Mouse (Mus musculus): ENCODE measurements around the gene Gm12248.
A peak's percentile ranks its signal among the peaks of the same experiment; 100 is the strongest.
"Not testable (repeated sequence)": the region's sequence is repeated elsewhere in the genome, so short reads cannot be mapped to it uniquely, and the experiment has no call there.

Gene Gm12248

DNA sequence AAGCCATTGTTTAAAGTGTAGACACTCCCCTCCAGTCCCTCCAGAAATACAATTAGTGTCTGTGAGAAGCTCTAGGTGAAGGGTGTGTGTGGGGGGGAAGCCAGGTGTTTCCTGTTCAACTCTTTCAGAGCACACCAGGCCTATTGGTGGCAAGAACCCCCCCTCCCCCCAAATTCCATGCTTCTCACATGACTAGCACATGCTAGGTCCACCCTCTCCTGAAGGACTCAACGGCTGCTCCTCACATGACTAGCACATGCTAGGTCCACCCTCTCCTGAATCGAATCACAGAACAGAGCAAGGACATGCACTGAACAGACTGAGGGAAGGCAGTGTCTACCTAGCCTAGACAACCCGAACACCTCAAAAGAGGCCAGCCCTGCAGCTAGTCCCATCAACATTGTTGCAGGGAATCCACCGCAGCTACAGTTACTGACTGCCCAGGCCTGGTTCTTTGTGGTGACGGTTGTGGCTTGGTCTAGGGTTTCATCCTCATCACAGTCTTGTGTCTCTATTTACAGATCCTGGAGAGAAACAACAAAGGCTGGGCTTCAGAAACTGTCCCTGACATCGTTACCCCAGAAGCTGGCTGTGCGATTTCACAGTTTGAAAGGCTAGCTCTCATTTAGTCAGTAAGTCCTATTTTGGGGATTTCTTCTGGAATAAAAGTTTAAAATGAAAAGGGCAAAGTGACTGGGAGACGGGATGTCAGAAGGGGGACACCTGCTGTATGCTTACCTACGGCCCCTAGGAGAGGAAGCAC, 9.8 kb upstream of the Gm12248 start:
- DNase-seq (ENCODE audit: low read depth, low spot score) = peak; percentile 77

DNA sequence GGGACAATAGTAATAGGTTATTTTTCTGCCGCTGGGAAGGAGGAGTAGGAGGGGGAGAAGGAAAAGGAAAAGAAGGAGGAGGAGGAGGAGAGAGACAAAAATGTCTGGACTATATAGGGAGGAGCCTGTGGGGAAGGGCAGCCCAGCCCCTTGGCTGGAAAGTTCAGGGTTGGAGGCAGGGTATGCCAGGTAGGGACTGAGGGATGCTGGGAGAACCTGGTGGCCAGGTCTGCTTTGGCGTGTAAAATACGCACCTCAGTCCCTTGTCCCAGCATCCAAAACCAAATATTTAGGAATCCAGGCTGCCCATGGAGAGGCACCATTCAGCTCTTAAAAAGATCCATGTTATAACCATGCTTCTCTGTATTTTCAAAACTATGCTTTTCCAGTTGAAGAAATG, 9.2 kb upstream of the Gm12248 start:
- DNase-seq (ENCODE audit: low read depth, low spot score) = no peak

DNA sequence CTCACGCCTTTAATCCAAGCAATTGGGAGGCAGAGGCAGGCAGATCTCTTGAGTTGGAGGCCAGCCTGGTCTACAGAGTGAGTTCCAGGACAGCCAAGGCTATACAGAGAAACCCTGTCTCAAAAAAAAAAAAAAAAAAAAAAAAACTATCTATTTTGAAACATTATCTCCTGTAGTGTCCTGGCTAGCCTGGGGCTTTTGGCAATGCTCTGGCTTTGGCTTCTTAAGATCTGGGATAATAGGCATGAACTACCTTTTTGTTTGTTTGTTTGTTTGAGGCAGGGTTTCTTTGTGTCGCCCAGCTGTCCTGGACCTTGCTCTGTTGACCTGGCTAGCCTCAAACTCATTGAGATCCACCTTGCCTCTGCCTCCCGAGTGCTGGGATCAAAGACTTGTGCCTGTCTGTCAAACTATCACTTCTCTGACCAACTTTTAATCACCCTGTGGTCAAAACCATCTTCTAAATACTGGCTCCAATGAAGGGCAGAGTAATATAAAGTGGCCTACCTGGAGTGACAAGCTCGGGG, 8.3 kb upstream of the Gm12248 start:
- no peak for DNase-seq (ENCODE audit: low read depth, low spot score)

DNA sequence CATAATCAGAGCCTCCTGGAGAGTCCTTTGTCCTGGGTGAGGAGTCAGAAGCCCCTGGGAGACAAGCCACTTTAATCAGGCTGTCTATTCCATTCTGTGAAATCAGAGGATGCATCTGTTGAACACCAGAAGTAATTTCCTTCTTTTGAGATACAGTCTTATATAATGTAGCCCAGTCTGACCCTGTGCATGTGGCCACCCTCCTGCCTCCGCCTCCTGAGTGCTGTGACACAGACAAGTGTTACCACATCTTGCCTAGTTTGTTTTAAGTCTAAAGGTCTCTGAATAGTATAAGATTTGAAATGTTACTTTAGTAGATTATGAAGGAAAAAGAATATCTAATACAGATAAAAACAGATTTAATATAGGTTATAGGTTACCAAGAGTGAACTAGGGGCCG, 7.1 kb upstream of the Gm12248 start:
- no peak for DNase-seq (ENCODE audit: low read depth, low spot score)

DNA sequence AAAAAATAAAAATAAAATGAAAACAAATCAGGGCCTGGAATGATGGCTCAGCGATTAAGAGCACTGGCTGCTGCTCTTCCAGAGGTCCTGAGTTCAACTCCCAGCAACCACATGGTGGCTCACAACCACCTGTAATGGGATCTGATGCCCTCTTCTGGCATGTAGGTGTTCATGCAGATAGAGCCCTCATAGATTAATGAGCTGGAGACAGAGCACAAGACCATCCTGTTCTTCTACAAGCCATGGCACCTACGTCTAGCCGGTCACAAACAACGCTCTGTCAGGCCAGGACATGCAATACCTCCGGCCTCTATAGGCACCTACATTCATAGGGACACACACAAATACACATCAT, 5.4 kb upstream of the Gm12248 start:
- DNase-seq (ENCODE audit: low read depth, low spot score) = peak; percentile 68

DNA sequence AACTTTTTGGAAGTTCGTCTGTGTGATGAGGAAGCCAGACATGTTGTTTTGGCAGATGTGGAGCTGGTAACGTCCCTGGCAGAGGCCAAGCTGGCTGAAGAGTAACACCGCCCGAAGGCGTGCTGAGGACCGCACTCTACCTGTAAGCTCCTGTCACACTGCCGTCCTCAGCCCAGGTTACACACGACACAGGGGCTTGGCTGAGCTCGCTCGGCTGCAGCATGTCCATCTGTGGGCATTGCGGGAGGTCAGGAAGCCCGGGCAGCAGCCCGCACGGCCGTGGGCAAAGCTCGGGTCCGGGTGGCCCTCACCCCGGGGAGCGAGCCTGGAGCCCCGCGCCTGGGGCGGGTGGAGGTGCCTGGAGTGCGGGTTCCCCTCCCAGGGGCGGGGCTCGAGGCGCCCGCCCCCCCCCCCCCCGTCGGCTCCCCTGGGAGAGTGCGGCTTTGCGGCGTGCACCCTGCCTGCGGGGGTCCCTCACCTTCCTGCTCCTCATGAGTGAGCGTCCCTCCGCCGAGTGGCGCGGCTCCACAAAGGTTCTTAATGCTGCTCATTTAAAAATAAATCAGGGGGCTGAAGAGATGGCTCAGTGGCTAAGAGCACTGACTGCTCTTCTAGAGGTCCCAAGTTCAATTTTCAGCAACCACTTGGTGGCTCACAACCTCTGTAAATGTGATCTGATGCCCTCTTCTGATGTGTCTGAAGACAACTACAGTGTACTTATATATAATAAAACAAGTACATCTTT, 4.9 kb upstream of the Gm12248 start:
- DNase-seq (ENCODE audit: low read depth, low spot score) = peak; percentile 45

DNA sequence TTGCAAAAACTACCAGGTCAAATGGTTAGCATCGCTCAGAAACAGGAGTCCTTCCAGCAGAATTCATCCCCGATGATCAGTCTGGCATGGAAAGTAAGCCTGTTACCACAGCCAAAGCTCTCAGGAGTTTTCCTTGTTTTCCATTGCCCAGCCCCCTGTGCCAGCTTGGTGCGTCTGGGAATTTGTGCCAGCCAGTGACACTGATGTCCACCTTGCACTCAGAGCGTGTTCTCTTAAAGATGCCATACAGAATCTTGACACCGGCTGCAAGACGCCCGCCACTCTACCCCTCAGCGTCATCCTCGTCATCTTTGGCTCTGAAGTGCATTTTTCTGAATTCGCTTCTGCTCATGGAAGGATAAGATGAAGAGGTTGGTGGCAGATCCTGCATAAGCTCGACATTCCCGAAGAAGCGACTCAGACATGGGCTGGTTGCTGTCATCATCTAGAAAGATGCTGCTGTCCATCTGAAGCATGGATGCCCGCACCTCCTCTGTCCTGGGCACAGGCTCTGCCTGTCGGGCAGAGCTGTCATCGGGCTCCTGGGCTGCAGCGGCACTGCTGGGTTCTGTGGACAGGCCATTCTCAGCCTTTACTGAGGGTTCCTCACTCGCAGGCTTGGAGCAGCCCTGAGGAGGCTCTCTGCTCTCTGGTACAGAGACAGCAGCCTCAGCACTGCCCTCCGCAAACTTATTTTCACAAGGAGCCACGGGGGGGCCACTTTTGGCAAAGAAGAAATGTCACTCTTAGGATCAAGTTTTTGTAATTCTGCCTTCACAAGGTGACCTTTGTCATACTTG, 4.1 kb upstream of the Gm12248 start:
- no peak for DNase-seq (ENCODE audit: low read depth, low spot score)

DNA sequence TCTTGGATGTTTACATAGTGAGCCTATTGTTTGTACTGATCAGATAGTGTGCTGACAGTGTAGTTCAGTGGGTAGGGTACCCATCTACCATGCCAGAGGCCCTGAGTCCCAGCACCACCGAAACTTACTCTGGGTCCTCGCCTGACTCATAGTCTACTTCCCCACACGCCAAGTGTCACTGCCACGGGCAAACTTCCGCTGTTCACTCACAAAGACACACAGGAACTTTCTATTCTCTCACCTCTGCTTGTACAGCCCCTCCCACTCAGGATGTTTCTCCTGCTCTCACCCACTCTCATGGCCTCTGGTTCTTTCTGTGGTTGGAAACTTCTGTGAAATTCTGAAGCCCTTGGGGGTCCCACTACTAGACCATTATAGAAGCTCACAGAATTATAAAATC, 3.2 kb upstream of the Gm12248 start:
- no peak for DNase-seq (ENCODE audit: low read depth, low spot score)

DNA sequence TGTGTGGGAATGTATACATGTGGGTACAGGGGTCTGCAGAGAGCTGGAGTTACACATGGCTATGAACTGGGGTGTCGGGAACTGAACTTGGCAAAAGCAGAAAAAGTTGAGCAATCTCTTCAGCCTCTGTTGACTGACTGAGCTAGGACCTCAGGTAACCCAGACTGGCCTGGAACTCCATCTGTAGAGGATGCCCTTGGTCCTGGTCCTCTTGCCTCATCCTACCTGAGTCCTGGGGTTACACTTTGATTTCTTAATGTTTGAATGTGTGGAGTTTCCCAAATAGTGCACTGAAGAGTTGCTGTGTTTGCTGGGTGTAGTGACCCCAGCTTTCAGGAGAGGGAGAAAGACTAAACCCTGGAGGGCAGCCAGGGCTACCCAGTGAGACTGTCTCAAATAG, 2.6 kb upstream of the Gm12248 start:
- no peak for DNase-seq (ENCODE audit: low read depth, low spot score)

DNA sequence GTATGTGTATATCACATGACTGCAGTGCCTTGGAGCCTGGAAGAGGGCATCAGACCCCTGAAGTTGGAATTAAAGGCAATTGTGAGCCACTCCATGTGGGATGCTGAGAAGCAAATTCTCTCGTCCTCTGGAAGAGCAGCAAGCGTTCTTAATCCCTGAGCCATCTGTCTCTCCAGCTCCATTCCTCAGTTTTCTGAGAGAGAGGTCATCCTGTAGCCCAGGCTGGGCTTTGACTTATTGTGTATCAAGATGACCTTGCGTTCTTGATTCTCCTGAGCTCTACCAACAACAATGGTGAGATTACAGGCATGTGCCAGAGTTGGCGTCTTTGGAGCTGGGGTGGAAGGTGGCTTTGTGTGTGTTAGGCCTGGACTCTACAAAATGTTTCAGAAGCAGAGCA, 1.8 kb upstream of the Gm12248 start:
- DNase-seq (ENCODE audit: low read depth, low spot score) = no peak

DNA sequence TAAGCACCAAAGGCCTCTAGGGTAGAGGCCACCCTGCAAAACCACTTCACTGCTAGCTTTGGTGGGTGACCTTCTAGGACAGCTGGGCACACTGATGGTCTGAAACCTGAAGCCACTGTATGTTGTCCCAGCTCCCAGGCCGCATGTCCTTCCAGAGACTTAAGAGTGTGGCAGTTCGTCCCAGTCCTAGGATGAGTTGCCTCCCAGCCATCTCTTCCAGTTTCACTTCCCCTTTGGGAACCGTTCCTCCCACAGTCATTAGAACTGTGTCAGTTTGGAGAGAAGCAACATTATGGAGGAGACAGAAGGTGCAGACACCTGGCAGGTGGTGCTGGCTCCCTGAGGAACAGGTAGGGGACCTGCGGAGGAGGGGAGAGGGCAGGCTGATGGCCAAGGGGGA, 393 bp downstream of the Gm12248 start:
- no peak for DNase-seq (ENCODE audit: low read depth, low spot score)

DNA sequence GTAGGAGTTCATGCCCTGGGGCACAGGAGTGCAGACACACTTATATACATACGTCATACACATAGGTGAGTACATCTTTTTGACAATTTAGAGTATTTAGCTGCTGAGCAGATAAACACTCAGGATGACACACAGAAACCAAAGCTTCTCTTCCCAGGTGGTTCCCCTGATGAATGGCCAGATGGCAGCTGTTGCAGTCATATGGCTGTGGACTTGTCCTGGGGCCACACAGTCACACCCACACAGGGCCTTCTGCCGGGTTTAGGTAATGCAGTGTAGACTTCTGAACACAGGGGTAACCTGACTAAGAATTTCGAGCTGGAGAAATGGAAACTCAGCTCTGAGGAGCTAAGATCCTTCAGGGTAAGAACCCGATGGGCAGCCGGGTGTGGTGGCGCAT, 11.2 kb downstream of the Gm12248 start:
- no peak for DNase-seq (ENCODE audit: low read depth, low spot score)

DNA sequence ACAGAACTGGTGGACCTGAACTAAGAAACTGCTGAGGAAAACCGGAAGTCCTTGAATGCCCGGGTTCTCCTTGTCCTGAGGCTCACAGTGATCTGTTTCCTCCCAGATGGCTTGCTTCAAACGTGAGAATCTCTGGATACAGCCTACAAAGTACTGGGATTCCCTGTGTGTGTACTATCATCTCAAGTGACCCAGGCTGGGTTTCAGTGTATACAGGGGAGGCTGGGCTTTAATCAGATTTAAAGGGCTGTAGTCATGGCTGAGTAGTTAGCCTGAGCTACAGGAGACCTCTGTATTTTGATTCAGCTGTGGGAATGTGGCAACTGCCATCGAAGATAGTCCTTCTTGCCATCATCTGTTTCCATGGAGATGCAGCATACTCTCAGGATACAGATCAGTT, 15.7 kb downstream of the Gm12248 start:
- no peak for DNase-seq (ENCODE audit: low read depth, low spot score)

DNA sequence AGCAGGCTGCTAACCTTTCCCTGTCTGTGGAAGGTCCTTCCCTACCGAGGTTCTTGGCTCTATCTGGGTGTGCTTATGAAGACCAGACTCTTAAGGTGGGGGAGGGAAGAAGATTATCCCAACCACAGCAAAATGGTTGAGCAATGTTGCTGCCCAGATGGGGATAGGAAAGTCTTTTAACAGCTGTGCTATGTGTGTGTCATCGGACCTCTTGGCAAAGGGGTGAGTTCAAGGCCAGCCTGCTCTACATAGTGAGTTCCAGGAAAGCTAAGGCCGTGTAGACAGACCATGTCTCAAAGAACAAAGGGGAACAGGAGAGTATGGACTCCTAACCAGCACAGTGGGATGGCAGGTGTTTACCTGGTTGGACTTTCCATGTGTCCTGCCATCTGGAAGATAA, 20.0 kb downstream of the Gm12248 start:
- DNase-seq (ENCODE audit: low read depth, low spot score) = no peak

DNA sequence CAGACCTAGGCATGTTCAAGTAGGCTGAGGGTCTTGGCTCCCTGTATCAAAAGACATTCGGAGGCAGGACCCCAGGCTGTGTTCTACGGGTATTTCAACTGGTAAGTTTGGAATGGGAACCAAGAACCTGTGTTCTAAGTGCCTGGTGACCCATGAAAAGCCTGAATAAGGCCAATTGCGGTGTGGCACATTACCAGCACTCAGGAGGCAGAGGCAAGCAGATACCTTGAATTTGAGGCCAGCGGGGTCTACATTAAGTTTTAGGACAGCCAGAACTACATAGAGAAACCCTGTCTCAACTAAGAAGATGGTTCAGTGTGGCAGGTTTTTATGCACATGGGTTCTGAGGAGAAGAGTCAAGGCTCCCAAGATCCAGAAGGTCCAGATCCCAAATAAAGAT, 27.9 kb downstream of the Gm12248 start:
- no peak for DNase-seq (ENCODE audit: low read depth, low spot score)

DNA sequence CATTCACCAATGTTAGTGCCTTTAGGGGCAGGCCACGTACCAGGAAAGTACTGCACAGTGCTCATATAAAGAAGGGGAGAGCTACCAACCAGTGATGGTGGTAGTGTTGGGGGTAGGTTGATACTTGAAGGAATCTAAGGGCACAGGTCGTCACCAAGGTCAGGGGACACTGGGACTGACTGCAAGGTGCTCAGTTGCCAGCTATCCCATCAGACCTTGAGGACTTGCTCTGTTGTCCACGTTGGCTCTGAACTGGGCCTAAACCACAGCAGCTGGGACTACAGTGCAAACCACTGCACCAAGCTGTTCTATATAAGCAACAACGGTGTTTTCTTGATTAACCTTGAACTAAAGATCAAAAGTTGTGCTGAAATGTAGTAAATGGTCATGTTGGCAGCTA, 30.3 kb downstream of the Gm12248 start:
- DNase-seq (ENCODE audit: low read depth, low spot score) = no peak

DNA sequence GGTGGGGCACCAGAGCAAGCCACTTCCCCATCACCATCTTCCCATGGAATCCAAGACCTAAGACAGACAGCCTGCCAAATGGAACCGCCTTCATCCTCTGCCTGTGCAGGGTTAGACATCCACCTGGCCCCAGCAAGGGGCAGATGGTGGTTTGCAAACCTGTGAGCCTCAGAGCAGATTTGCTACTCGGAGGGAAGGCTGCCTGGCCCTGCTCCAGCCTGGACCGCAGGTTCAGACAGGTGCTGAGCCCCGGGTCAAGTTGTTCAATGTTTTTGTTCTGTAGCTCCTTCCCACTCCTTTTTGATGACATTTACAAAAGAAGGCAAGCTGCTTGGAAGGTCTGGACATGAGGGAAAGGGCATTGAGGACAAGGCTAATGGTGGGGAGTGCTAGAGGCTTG, 31.7 kb downstream of the Gm12248 start:
- DNase-seq (ENCODE audit: low read depth, low spot score) = not testable (repeated sequence)

DNA sequence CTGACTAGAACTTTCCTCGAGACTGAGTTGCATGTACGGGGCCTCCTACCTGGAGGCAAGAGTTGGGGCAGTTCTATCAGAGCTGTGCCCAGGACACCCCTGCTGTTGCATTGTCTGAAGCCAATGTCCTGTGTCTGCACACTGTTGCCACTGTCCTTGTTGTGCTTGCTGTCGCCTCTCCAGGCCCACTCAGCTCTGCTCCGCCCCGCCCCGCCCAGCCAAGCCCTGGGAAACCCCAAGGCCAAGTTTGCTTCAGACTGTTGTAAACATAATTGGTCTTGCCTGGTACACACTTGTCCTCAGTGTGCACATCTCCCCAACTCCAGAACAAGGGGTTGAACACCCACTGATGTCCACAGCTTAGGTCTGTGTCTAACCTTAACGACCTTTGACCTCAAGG, 33.2 kb downstream of the Gm12248 start:
- DNase-seq (ENCODE audit: low read depth, low spot score) = not testable (repeated sequence)

DNA sequence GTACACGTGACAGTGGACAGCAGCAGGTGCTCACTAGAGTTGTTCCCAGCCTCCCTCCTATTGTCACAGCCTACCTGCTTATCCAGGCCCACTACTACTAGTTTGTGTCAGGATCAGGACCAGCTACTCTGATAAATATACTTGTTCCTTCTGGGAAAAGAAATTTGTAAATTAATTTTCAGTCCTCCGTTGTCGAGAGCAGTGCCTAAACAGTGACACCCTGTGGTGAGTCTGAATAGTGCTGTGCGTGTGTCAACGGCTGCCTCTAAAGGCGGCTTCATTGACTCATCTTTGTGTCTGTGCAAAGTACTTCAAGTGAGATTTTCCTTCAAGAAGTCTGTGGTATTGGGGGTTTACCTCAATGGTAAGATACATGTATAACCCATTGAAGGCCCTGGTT, 35.5 kb downstream of the Gm12248 start:
- DNase-seq (ENCODE audit: low read depth, low spot score) = peak; percentile 60

DNA sequence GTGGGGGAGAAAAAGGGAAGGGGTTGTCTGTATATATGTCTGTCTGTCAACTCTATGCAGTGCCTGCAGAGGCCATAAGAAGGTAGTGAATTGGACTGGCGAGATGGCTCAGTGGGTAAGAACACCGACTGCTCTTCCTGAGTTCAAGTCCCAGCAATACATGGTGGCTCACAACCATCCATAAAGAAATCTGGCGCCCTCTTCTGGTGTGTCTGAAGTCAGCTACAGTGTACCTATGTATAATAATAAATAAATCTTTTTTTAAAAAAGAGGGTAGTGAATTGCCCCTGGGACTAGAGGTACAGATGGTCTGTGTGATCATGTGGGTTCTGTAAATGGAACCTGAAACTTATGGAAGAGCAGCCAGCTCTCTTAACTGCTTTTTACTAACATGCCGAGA, 46.5 kb downstream of the Gm12248 start:
- no peak for DNase-seq (ENCODE audit: low read depth, low spot score)

DNA sequence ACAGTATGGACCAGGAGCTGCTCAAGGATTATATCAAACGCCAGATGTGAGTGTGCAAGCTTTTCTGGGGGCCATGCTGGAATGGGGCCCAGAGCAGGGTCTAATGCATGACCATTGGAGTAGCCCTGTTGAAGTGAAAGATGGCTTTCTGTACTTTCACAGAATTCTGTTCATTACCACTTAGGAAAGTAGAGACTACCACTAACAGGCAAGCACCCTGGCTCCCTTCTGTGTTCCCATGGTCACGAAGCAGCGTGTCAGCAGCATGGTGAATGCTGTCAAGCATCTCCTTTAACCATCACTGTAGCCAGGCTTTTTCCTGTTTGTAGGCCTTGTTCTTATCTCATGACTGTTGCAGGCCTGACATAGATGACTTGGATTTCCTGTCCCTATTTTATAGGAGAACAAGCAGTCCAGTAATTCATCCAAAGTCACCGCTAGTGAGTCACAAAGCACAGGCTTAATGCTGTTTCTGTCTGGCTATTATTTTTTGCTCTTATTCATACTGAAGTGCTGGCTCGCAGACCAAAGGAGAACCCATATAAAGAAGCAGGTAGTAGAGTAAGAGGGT, 50.0 kb downstream of the Gm12248 start:
- no peak for DNase-seq (ENCODE audit: low read depth, low spot score)

DNA sequence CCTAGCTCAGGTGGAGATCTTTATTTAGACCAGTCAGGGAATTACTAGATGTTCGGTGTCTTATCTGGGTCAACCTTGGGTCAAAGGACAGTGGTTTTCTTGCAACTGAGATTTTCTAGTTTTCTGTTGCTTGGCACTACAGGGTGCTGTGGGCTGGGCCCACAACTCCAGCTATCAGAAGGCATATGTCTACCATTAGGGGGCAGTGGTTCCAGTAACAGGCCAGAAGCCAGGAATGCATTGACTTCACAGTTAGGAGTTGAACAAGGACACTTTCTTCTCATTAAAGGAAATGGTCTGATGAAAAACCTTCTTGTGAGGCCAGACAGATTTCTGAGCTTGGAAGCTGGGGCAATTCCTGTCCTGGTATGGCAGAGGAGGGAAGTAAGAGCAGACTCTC, 53.9 kb downstream of the Gm12248 start:
- peak; percentile 82 for DNase-seq (ENCODE audit: low read depth, low spot score)

All from R1 (cell line).